Mouse (Mus musculus) erythroblast, adult 5-6 weeks (primary cell): ENCODE results near the gene Pmp22. TPM values are rescaled to one million over a fixed set of nuclear protein-coding genes. Genes with fewer than 3 reads are reported as not detected.

Experiments used
- ATAC-seq: replicated peaks from 2 replicates; pipeline ENCODE4 v1.8.0; 2016; ENCODE audit warnings: moderate number of reproducible peaks, mild to moderate bottlenecking, moderate TSS enrichment, inconsistent platforms; ENCODE audit not compliant: poor library complexity, low FRiP score, severe bottlenecking
- total RNA-seq, 2 experiments: library from RNA; stranded (forward) in 1 of 2; stranded (reverse) in 1 of 2; fragments of 150-400 nt in 1 of 2; fragments of 200-764, 138-1000 nt in 1 of 2; gene quantifications; 2 replicates each; pipeline versions ENCODE4 v1.2.3 to v1.2.4; 2015 to 2017; ENCODE audit warnings: low replicate concordance in 2 of 2

Gene Pmp22
- total RNA-seq (2015; ENCODE audit: low replicate concordance) (3.8 TPM in 1 of 2 replicates, not detected in the other), total RNA-seq (2017; ENCODE audit: low replicate concordance) (0.28 TPM in 1 of 2 replicates, not detected in the other)

DNA sequence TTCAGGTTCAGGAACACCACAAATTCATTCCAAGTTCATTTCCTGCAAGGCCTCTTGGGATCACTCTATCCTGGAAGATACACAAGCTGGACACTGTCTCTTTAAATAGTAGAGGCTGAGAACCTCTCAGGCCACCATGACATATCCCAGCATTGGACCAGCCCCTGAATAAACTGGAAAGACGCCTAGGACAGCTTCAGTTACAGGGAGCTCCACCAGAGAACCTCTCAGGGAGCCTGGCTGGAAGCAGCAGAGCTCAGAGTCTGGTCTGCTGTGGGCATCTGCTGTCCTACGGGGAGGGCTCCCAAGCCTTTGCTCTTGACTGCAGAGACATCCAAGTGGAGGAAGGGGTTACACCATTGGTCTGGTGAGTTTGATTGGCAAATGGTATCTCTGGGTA, at the start of gene Pmp22:
TSS of gene Pmp22 (plus strand) at position 199 of the 400 bp plus-strand sequence.
- no peak for ATAC-seq

DNA sequence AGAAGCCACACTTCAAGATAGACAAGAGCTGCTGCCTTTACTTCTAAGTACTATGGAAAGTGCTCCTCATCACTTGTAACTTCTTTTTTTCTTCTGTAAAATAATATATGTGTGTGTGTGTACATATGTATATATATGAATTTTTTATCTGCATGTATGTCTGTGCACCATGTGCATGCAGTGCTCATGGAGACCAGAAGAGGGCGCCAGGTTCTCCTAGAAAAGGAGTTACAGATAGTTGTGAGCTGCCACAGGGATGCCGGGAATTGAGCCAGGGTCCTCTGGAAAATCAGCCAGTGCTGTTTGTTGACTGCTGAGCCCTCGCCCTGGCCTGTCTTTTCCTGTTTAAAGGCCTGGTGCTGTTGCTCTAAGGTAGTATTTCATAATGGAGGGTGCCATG, 44.2 kb upstream of the Pmp22 start:
- ATAC-seq, result no peak

- no peak for ATAC-seq
Measured at GRCm38 (mm10) chr11:63088672-63089071, 40.1 kb upstream of the Pmp22 start.

GRCm38 (mm10) chr11:63090210-63090609, 38.6 kb upstream of the Pmp22 start:
- no peak for ATAC-seq

- no peak for ATAC-seq
Measured at GRCm38 (mm10) chr11:63090986-63091385, 37.8 kb upstream of the Pmp22 start.

- no peak for ATAC-seq
Measured at GRCm38 (mm10) chr11:63092271-63092670, 36.5 kb upstream of the Pmp22 start.

DNA sequence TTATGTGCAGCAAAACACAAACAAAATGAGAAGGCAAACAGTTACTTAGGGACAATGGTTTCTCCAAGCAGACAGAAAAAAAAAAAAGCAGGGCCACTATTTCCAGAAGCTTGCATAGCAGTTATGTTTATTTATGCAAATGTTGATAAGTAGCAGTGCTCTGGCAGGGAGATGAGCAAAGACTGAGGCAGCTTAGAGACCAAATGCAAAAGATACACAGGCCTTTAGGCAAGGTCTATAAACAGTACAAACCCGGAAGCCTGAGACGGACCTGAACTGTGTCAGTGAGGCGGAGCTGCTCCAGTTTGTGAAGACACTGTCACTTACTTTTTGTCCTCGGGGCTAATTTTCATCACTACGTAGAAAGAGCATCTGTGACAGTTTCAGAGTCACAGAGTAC, 35.2 kb upstream of the Pmp22 start:
- ATAC-seq, result no peak

DNA sequence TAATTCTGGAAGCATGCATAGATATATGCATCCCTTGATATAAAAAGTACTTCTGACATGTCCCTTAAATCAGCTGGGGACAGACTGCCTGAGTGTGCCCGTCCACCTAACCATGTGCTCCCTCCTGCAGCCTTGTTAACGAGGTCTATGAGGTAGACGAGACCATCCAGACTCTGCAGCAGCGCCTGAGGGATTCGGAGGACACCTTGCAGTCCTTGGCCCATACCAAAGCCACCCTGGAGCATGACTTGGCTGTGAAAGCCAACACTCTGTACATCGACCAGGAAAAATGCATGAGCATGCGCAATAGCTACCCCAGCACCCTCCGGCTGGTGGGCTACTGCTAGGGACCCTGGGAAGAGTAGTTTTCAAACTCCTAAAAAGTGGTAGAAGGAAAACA, 34.3 kb upstream of the Pmp22 start:
- no peak for ATAC-seq

- ATAC-seq, result no peak
Measured at GRCm38 (mm10) chr11:63098016-63098415, 30.8 kb upstream of the Pmp22 start.

DNA sequence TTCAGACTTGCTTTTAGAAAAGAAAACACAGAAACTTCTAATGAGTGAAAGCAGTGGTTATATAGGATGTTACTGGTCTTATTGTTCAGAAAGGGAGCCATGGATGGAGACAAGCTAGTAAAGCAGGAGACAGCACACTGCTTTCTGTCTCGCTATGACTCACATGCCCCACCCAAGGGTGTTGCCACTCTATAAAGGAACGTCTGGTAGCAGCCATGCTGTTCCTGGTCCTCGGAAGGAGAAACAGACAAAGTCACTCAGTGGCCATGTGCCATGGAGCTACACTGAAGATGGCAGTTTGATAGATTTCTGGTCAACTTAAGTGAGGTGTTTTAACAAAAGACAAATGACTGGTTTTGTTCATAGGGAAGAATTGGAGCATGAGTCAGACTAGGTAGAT, 29.4 kb upstream of the Pmp22 start:
- no peak for ATAC-seq

GRCm38 (mm10) chr11:63103256-63103655, 25.5 kb upstream of the Pmp22 start:
- no peak for ATAC-seq

DNA sequence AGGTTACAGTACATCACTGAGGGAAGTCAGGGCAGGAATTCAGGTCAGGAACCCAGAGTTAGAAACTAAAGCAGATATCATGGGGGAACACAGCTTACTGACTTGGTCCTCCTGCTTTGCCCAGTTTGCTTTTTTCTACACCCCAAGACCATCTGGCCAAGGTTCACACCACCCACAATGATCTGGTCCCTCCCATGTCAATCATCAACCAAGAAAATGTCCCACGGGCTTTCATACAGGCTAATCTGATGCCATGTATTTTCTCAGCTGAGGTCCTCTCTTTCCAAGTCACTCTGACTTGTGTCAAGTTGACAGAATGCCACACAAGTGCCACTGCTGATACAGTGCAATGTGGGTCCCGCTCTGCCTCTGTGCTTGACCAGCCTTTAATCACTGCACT, 24.8 kb upstream of the Pmp22 start:
- no peak for ATAC-seq

DNA sequence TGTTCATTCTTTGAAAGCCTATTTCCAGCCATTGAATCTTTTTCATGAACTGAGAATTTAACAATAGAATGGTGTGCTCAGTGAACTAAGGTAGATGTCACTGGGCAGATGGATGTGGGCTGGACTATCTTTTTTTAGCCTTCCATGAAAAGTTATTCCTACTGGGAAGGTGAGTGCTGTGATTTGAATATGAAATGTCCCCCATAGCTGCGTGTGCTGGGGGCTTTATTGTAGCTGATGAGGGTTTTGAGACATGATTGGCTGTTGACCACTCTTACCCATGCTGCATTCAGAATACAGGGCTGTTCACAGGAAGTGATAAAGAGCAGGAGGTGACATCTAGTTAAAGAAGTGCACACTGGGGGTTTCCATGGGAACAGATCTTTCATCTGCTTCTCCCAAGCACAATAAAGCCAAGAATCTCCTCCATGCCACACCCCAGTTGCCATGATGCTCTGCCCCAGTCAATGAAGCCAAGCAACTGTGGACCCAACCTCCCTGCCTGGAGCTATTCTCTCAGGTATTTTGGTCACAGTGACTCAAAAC, 19.5 kb upstream of the Pmp22 start:
- ATAC-seq, result no peak

DNA sequence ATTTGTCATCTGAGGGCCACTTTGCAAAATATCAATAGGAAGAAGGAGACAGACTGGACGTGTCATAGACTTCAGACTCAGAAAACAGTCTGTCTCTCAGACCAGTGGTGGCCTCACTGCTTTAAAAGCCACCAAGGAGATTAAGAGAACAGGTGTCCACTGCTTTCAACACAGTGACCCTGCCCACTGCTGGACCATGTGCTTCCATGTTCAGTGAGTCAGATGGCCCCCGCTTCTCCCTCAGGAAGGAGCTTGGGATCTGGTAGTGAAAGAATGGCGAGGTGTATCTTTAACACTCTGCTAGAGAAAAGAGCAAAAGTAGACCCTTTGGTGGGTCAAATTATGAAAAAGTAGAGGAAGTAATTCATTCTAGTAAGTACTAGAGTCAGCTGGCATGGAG, 18.5 kb upstream of the Pmp22 start:
- no peak for ATAC-seq

DNA sequence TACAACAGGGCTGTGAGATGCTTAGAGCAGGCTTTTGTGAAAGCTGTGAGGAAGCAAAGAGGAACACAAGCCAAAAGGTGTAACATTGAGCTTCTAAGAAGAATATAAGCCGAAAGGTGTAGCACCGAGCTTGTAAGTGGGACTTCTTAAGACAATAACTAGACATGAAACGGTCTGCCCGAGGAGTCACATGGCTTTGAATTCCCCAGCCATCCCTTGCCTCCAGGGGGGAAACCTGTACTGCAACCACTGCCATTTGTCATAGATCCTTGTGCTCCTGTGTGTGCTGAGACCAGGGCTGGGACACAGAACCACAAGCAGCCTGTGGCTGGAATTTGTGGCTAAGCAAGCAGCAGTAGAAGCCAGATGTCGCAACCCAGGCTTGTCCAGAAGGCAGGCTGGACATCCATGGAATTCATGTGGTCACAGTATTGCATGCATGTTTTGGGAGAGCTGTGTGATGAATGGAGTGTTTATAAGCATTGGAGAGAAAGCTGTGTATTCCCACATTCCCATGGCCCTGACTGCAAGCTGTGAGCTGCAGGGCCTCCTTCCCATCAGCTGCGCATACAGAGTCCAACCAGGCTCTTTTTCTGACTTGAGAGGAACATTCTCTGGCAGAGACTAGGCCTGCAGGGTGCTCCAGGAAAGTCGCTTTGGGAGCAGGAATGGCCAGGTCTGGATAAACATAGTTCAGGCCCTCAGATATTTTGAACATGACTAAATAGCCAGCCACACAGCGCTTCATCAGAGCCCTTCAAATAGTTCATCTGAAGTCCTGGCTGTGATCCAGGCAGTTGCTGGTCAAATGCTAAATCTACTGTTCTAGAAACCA, 13.8 kb upstream of the Pmp22 start:
- no peak for ATAC-seq

- no peak for ATAC-seq
Measured at GRCm38 (mm10) chr11:63116652-63117051, 12.1 kb upstream of the Pmp22 start.

- ATAC-seq, result no peak
Measured at GRCm38 (mm10) chr11:63117266-63117665, 11.5 kb upstream of the Pmp22 start.

DNA sequence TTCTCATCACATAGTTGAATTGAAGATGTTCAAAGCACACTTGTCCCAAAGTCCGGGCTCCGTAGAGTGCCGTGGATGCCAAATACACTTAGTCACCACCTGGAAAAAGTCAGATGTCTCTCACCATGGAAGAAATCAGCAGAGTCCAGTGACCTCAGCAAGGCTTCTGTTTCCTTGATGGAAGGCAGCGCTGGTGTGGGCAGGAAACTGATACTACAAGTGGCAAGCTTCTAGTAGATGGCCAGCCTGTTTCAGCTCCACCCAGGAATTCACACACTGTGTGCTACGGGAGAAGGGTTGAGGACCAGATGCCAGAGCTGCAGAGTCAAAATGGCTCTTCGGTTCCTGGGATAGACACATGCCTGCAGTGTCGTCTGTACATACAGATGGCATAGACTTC, 9.0 kb upstream of the Pmp22 start:
- ATAC-seq, result no peak

DNA sequence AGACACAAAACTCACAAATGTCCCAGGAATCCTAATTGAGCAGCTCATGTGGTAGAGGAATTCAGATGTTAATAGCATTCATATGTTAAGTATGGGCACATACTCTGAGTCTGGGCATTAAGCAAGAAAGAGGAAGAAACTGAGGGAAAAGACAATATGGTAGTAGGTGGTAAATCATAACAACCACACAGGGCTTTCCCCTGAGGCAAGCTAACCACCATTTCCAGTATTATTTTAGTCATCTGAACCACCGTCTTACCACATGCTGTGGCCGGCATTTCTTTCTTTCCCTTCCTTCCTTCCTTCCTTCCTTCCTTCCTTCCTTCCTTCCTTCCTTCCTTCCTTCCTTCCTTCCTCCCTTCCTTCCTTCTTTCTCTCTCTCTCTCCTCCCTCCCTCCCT, 6.5 kb upstream of the Pmp22 start:
- ATAC-seq, result no peak

GRCm38 (mm10) chr11:63122776-63123350, 5.9 kb upstream of the Pmp22 start:
- ATAC-seq, result no peak

GRCm38 (mm10) chr11:63124316-63124715, 4.5 kb upstream of the Pmp22 start:
- ATAC-seq, result no peak
